Mouse (Mus musculus) hindbrain, embryonic 10.5 days (tissue): ENCODE measurements around the gene Ccl27a. TPM values are rescaled to one million over a fixed set of nuclear protein-coding genes. Genes with fewer than 3 reads are reported as not detected.
"Not testable (repeated sequence)": the region's sequence is repeated elsewhere in the genome, so short reads cannot be mapped to it uniquely, and the experiment has no call there.

Source experiments
- DNase-seq: peaks from one replicate; pipeline ENCODE4 v3.0.0-alpha.2; 2017; ENCODE audit warnings: low spot score
- H3K27ac ChIP-seq: fragments of 300-500 bp; sonication (generic); 2 replicates; pipeline ENCODE4 v1.5.1; 2016; ENCODE audit warnings: mild to moderate bottlenecking, moderate library complexity
- H3K27me3 ChIP-seq: fragments of 300-500 bp; sonication (generic); 2 replicates; pipeline ENCODE4 v1.6.1; 2016; ENCODE audit warnings: mild to moderate bottlenecking; ENCODE audit not compliant: poor library complexity, insufficient read depth, severe bottlenecking
- H3K36me3 ChIP-seq: fragments of 300-500 bp; sonication (generic); 2 replicates; pipeline ENCODE4 v1.6.1; 2016; ENCODE audit warnings: mild to moderate bottlenecking, moderate library complexity
- H3K4me1 ChIP-seq: fragments of 300-500 bp; sonication (generic); replicated peaks from 2 replicates; pipeline ENCODE4 v1.6.1; 2016; ENCODE audit warnings: mild to moderate bottlenecking
- H3K4me3 ChIP-seq: fragments of 300-500 bp; sonication (generic); 2 replicates; pipeline ENCODE4 v1.5.1; 2016; ENCODE audit warnings: mild to moderate bottlenecking, moderate library complexity
- H3K9me3 ChIP-seq: fragments of 300-500 bp; sonication (generic); 2 replicates; pipeline ENCODE4 v1.6.1; 2016; ENCODE audit warnings: mild to moderate bottlenecking, moderate library complexity
- WGBS: fragments of 180-500 bp; shearing (Covaris S2); methylation state at CpG from one replicate; pipeline ENCODE4 v1.1.7; 2016; 5-methylcytosine and 5-hydroxymethylcytosine counted together
- polyA plus RNA-seq: library from polyadenylated mRNA; unstranded; fragments of >200 nt; fragmentation: Nextera tagmentation; extraction: Ambion mirVana; gene quantifications from 2 replicates; pipeline ENCODE4 v1.2.1, GENCODE M21; 2016

Gene Ccl27a
- polyA plus RNA-seq = 51.0 and 86.2 TPM in 2 replicates

GRCm38 (mm10) chr4:41774002-41774401, at the start of gene Ccl27a:
Gene Ccl27a, minus strand, starts transcription at chr4:41774247.
- Histone ChIP-seq H3K27ac (peak within 1 kb of the TSS; percentile 79), H3K4me3 (peak within 1 kb of the TSS; percentile 56)
- not testable (repeated sequence) for H3K36me3 ChIP-seq, H3K9me3 ChIP-seq, H3K27me3 ChIP-seq, H3K4me1 ChIP-seq
- DNase-seq = peak; percentile 85
- under 1% methylated on average over 12 of the region's 14 CpGs for WGBS

DNA sequence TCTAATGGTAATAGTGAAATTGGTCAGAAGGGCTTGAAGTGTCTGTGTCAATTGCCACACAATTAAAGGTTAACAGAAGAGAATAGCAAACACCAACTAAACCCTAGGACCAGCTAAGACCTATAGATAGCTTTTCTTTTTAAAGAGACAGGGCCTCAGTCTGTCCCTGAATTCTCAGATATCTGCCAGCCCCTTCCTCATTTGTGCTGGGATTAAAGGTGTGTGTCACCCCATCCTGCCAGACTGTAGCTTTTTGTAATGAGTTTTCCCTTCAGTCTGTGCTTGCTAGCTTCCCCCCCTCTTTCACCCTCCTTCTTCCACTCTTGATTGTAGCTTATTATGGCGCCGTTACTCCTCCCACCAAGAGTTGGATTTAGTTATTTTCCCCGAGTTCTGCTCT, 9.2 kb upstream of the Ccl27a start:
- H3K27me3 ChIP-seq, H3K27ac ChIP-seq, DNase-seq, H3K36me3 ChIP-seq, H3K9me3 ChIP-seq, H3K4me3 ChIP-seq: not testable (repeated sequence)
- 48% methylated on average over 3 of the region's 3 CpGs for WGBS
- H3K4me1 ChIP-seq = peaks cover 14% of the 10 kb centered on the region

DNA sequence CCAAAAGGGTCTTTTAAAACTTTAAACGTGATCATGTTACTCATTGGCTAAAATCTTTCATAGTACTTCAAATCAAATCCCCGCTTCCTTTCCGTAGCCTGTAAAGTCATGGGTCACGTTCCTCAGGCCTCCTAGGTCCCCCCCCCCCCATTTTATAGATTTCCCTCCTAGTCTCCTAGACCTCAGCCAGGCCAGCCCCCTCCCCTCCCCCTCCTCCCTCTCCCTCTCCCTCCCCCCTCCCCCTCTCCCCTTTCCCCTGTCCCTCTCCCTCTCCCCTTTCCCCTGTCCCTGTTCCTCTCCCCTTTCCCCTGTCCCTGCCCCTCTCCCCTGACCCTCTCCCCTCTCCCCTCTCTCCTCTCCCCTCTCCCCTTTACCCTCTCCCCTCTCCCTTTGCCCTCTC, 8.7 kb upstream of the Ccl27a start:
- peak; percentile 22 for DNase-seq
- H3K27me3 ChIP-seq, H3K4me3 ChIP-seq, H3K36me3 ChIP-seq, H3K27ac ChIP-seq, H3K9me3 ChIP-seq: not testable (repeated sequence)
- H3K4me1 ChIP-seq = peaks cover 14% of the 10 kb centered on the region
- 20% methylated on average over 4 of the region's 4 CpGs for WGBS

- DNase-seq, H3K27me3 ChIP-seq, H3K36me3 ChIP-seq, H3K9me3 ChIP-seq, H3K27ac ChIP-seq: not testable (repeated sequence)
- WGBS = 19% methylated on average over 19 of the region's 21 CpGs
- peaks cover 14% of the 10 kb centered on the region for H3K4me1 ChIP-seq
- H3K4me3 ChIP-seq = 0 out of 2 replicates have a peak overlapping the region, but pooled peaks have one; percentile 2
Measured at GRCm38 (mm10) chr4:41781748-41782485, 7.9 kb upstream of the Ccl27a start.

- DNase-seq, H3K4me3 ChIP-seq, H3K9me3 ChIP-seq, H3K27me3 ChIP-seq, H3K36me3 ChIP-seq, H3K27ac ChIP-seq: not testable (repeated sequence)
- H3K4me1 ChIP-seq = peaks cover 14% of the 10 kb centered on the region
- 24% methylated on average over 9 of the region's 9 CpGs for WGBS
Measured at GRCm38 (mm10) chr4:41781271-41781670, 7.2 kb upstream of the Ccl27a start.

DNA sequence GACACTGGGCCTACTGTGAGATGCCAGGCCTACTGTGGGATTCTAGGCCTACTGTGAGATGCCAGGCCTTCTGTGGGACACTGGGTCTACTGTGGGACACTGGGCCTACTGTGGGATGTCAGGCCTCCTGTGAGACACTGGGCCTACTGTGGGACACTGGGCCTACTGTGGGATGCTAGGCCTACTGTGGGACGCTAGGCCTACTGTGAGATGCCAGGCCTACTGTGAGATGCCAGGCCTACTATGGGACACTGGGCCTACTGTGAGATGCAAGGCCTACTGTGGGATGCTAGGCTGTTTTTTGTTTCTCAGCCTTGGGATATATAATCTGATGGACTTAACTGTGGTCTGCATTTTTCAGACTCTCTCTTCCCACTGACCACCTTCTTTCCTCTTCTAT, 1.8 kb upstream of the Ccl27a start:
- not testable (repeated sequence) for DNase-seq, H3K27ac ChIP-seq, H3K9me3 ChIP-seq, H3K4me1 ChIP-seq, H3K36me3 ChIP-seq, H3K4me3 ChIP-seq, H3K27me3 ChIP-seq
- 83% methylated on average over 1 of the region's 1 CpGs for WGBS

DNA sequence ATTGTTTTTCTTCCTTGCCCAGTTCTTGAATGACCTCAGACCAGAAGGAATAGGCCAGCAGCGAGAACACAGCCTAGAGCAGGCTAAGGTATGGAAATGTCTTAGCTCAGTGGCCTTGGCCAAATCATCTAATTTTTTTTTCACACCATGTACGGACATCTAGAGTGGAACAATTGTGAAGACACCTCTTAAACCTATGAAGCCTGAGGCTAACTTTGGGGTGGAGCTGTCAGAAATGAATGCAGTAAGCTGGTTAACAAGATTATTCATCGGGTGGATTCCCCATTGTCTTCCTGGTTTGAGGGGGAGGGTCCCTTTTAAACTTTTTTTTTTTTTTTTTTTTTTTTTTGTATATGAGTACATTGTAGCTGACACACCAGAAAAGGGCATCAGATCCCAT, 459 bp upstream of the Ccl27a start:
- not testable (repeated sequence) for DNase-seq, H3K27me3 ChIP-seq, H3K4me1 ChIP-seq, H3K9me3 ChIP-seq, H3K36me3 ChIP-seq
- Histone ChIP-seq H3K27ac (peak overlapping the region; percentile 62; the same call in 1 of the 2 replicates), H3K4me3 (peak overlapping the region; percentile 46)
- 67% methylated on average over 3 of the region's 3 CpGs for WGBS

- peak; percentile 67 for DNase-seq
- peak overlapping the region; percentile 79 for H3K27ac ChIP-seq
- peak overlapping the region; percentile 56 for H3K4me3 ChIP-seq
- not testable (repeated sequence) for H3K27me3 ChIP-seq, H3K9me3 ChIP-seq, H3K36me3 ChIP-seq, H3K4me1 ChIP-seq
- WGBS = under 1% methylated on average over 25 of the region's 25 CpGs
Measured at GRCm38 (mm10) chr4:41773502-41773901, 545 bp downstream of the Ccl27a start.

GRCm38 (mm10) chr4:41772946-41773345, 1.1 kb downstream of the Ccl27a start:
- not testable (repeated sequence) for H3K36me3 ChIP-seq, H3K4me1 ChIP-seq, H3K9me3 ChIP-seq, DNase-seq, H3K27me3 ChIP-seq
- 0 out of 2 replicates have a peak overlapping the region, but pooled peaks have one; percentile 45 for H3K27ac ChIP-seq
- 5% methylated on average over 9 of the region's 16 CpGs for WGBS
- H3K4me3 ChIP-seq = peak overlapping the region; percentile 43

DNA sequence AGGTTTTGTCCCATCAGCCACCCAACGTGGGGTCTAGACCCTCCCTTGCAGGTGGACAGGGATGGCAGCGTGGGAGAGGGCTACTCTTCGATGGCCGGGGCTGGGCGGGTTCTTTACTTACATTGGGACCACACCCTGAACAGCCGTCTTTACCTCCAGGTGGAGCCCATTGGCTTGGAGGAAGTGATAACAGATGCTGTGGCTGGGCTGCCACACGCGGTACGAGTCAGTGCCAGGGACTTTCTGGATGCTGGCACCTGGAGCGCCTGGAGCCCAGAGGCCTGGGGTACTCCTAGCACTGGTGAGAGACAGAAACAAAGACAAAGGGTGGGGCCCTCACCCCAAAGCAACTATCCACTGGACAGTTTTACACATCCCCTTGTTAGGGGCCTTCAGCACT, 6.7 kb downstream of the Ccl27a start:
- H3K27me3 ChIP-seq, H3K9me3 ChIP-seq, H3K4me1 ChIP-seq, H3K4me3 ChIP-seq, H3K36me3 ChIP-seq, H3K27ac ChIP-seq, DNase-seq: not testable (repeated sequence)
- WGBS = 92% methylated on average over 10 of the region's 10 CpGs

DNA sequence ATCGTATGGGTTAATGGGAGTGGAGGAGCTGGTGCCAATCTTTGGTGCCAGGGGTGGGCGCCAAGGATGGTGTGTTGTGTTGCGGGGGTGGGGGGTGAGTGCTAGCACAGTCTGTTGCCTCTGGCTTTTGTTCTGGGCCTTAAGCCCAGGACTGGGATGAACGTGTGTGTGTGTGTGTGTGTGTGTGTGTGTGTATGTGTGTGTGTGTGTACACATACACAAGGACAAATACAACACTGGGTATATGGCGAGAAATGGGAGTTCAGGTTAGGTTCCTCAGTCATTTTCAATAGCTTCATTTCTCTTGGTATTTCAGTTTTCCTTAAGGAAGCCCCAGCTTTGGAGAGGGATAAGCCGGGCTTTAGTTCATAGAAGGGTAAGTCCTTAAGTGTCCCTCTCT, 10.9 kb downstream of the Ccl27a start:
- not testable (repeated sequence) for H3K36me3 ChIP-seq, H3K27me3 ChIP-seq, H3K9me3 ChIP-seq, H3K4me3 ChIP-seq, DNase-seq
- 81% methylated on average over 5 of the region's 6 CpGs for WGBS
- H3K4me1 ChIP-seq = peaks cover 36% of the 10 kb centered on the region
- 0 out of 2 replicates have a peak overlapping the region, but pooled peaks have one; percentile 89 for H3K27ac ChIP-seq

DNA sequence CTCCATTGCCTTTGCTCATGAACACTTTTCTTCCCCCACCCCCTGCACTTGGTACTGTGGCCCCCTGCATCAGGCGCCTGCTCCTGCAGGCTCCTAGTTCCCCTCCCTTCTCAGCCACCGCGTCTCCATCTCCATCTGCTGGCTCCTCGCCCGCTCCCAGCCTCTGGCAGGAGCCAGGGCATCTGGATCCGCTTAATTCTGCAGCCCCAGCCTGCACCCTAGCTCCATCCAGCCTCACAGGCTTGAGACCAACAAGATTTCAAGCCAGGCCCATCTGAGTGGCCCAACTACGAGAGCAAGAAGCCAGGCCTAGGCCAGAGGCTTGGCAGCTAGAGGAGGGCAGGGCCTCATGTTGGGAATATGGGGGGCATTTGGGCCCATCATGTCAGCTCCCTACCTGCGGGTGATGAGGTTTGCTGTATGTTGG, 11.3 kb downstream of the Ccl27a start:
- Histone ChIP-seq H3K4me1 (peaks cover 36% of the 10 kb centered on the region), H3K27ac (peak overlapping the region; percentile 89), H3K4me3 (peak overlapping the region; percentile 54)
- peak; percentile 41 for DNase-seq
- WGBS = 42% methylated on average over 8 of the region's 8 CpGs
- not testable (repeated sequence) for H3K27me3 ChIP-seq, H3K36me3 ChIP-seq, H3K9me3 ChIP-seq

- no peaks in the 10 kb centered on the region for H3K27me3 ChIP-seq
- peaks cover 38% of the 10 kb centered on the region for H3K4me1 ChIP-seq
- peak overlapping the region; percentile 54 for H3K4me3 ChIP-seq
- 36% methylated on average over 8 of the region's 8 CpGs for WGBS
- peak; percentile 50 for DNase-seq
- peaks cover 6% of the 10 kb centered on the region; the same call in 1 of the 2 replicates for H3K36me3 ChIP-seq
- H3K9me3 ChIP-seq = no peaks in the 10 kb centered on the region
- H3K27ac ChIP-seq = peak overlapping the region; percentile 89
Measured at GRCm38 (mm10) chr4:41762099-41762687, 11.9 kb downstream of the Ccl27a start.
